Mouse (Mus musculus): ENCODE results near the gene Ankrd2. TPM values are rescaled to one million over a fixed set of nuclear protein-coding genes. Genes with fewer than 3 reads are reported as not detected.

Gene Ankrd2
- polyA plus RNA-seq, 1 experiment from 2014 or later = 0.45 TPM

DNA sequence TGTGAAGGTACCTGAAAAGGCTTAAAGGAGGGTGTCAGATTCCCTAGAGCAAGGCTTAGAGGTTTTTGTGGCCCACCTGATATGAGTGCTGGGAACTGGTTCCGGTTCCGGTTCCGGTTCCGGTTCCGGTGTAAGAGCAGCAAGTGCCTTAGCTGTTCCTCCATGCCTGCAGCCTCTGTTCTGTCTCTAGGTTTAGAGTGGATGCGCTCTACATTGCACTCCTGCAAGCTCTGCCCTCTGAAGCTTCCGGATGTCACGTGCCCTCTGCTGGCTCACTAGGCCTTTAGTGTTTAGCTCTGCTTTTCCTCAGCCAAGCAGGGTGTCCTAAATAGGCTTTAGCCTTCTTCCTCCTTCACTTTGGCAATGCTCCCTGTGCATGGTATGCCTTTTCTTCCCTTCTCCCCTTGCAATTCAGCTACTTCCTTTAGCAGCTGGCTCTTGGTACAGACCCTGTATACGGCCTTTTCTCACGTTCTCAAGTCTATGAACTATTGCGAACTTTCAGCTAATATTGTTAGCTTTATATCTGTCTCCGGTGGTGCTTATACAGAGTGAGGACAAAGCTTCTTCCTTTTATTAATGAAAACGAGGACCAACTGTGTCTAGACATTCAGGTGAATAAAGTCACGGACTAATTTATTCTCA, 53.4 kb downstream of the Ankrd2 start:
- ATAC-seq (ENCODE audit: low FRiP score, low TSS enrichment) = no peak
- Histone ChIP-seq H3K4me2 (ENCODE audit: low read length) (peak overlapping the region; percentile 69), H3K36me3 (ENCODE audit: control insufficient read depth, insufficient read depth, low read length) (no peaks in the 10 kb centered on the region), H3K4me1 (ENCODE audit: control insufficient read depth, insufficient read depth, low read length) (peaks cover 21% of the 10 kb centered on the region), H3K4me3 (replicated peaks; ENCODE audit: low read depth, low read length) (peak overlapping the region; percentile 34), H3K9me3 (ENCODE audit: control insufficient read depth, low read length) (no peaks in the 10 kb centered on the region), H3K9ac (replicated peaks; ENCODE audit: low read length) (no peak overlapping the region), H3K27ac (replicated peaks; ENCODE audit: low read depth, low read length) (peak overlapping the region; percentile 66), H3K27me3 (ENCODE audit: control insufficient read depth, insufficient read depth, low read length) (no peaks in the 10 kb centered on the region)
- WGBS = 21% methylated on average over 14 of the region's 14 CpGs
- DNase-seq = peak; percentile 58

DNA sequence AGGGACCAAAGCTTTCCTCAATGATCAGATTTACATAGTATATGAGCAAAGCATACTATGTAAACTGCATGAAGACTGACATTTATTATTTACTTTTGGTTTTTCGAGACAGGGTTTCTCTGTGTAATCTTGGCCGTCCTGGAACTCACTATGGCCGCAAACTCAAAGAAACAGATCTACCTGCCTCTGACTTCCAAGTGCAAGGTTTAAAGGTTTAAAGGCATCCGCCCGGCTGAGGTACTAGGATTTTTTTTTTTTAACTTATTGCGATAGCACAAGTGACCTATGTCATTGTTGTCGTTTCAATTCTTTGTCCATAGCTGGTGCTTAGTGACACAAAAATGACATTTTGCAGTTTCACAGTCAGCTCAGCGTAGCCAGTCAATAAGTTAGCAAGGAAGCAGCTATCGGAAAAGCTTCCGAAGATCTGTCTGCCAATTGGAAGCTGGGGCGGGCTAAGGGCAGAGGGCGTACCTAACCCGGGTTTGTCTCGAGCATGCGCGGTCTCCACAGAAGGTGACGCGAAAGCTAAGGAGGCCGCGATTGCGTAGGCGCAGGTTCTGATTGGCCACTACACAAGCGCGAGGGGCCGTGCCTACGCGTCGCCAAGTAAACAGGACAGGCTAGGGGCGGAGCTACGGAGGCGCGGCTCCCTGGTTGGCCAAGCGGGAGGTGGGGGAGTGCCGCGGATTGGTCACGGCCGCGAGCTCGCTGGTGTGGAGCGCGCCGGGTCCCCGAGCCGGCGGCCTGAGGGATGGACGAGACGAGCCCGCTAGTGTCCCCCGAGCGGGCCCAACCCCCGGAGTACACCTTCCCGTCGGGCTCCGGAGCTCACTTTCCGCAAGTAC, 54.2 kb downstream of the Ankrd2 start, which contains the start of gene Pi4k2a:
Pi4k2a (plus strand) TSS at position 723 of the 848 bp plus-strand sequence.
- Histone ChIP-seq H3K4me2 (ENCODE audit: low read length) (peak within 1 kb of the TSS; percentile 87), H3K9me3 (ENCODE audit: control insufficient read depth, low read length) (no peaks in the 10 kb centered on the region), H3K4me1 (ENCODE audit: control insufficient read depth, insufficient read depth, low read length) (peaks cover 21% of the 10 kb centered on the region), H3K4me3 (replicated peaks; ENCODE audit: low read depth, low read length) (peak within 1 kb of the TSS; percentile 76), H3K9ac (replicated peaks; ENCODE audit: low read length) (peak within 1 kb of the TSS; percentile 86), H3K27me3 (ENCODE audit: control insufficient read depth, insufficient read depth, low read length) (no peaks in the 10 kb centered on the region), H3K36me3 (ENCODE audit: control insufficient read depth, insufficient read depth, low read length) (no peaks in the 10 kb centered on the region), H3K27ac (replicated peaks; ENCODE audit: low read depth, low read length) (peak within 1 kb of the TSS; percentile 86)
- 1% methylated on average over 55 of the region's 55 CpGs for WGBS
- DNase-seq = peak; percentile 100
- ATAC-seq (ENCODE audit: low FRiP score, low TSS enrichment) = peak; percentile 98

DNA sequence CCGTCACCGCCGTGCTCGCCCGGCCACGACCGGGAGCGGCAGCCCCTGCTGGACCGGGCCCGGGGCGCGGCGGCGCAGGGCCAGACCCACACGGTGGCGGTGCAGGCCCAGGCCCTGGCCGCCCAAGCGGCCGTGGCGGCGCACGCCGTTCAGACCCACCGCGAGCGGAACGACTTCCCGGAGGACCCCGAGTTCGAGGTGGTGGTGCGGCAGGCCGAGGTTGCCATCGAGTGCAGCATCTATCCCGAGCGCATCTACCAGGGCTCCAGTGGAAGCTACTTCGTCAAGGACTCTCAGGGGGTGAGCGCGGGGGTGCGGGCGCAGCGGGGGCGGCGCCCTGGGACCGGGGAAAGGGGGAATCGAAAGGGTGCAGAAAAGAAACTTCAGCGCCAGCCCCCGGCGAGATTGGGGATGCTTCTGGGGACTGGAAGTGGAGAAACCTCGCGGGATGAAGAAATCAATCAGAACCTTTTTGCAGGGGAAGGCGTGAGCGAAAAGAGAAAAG, 54.9 kb downstream of the Ankrd2 start:
- peak overlapping the region; percentile 87 for H3K4me2 ChIP-seq (ENCODE audit: low read length)
- peak overlapping the region; percentile 76 for H3K4me3 ChIP-seq (replicated peaks; ENCODE audit: low read depth, low read length)
- H3K4me1 ChIP-seq (ENCODE audit: control insufficient read depth, insufficient read depth, low read length) = peaks cover 21% of the 10 kb centered on the region
- H3K27me3 ChIP-seq (ENCODE audit: control insufficient read depth, insufficient read depth, low read length) = no peaks in the 10 kb centered on the region
- no peaks in the 10 kb centered on the region for H3K9me3 ChIP-seq (ENCODE audit: control insufficient read depth, low read length)
- H3K9ac ChIP-seq (replicated peaks; ENCODE audit: low read length) = peak overlapping the region; percentile 86
- ATAC-seq (ENCODE audit: low FRiP score, low TSS enrichment) = peak; percentile 73
- peak overlapping the region; percentile 86 for H3K27ac ChIP-seq (replicated peaks; ENCODE audit: low read depth, low read length)
- no peak for DNase-seq
- no peaks in the 10 kb centered on the region for H3K36me3 ChIP-seq (ENCODE audit: control insufficient read depth, insufficient read depth, low read length)
- under 1% methylated on average over 51 of the region's 52 CpGs for WGBS

Other genes starting within 250 kb of the Ankrd2 start
- gene Arhgap19, start 234.0 kb upstream of the Ankrd2 start, polyA plus RNA-seq (2014; fragmentation: Nextera tagmentation; extraction: Ambion mirVana) = 4.7 and 8.5 TPM in 2 replicates
- 30.6 and 32.7 TPM in 2 replicates for gene Frat1, start 206.0 kb upstream of the Ankrd2 start, polyA plus RNA-seq (2014; fragmentation: Nextera tagmentation; extraction: Ambion mirVana)
- 5.6 and 7.3 TPM in 2 replicates for gene Frat2, start 187.9 kb upstream of the Ankrd2 start, polyA plus RNA-seq (2014; fragmentation: Nextera tagmentation; extraction: Ambion mirVana)
- 12.5 TPM in 2 replicates for gene Rrp12, start 139.8 kb upstream of the Ankrd2 start, polyA plus RNA-seq (2014; fragmentation: Nextera tagmentation; extraction: Ambion mirVana)
- gene Pgam1, start 124.1 kb upstream of the Ankrd2 start, polyA plus RNA-seq (2014; fragmentation: Nextera tagmentation; extraction: Ambion mirVana) = 451 and 465 TPM in 2 replicates
- gene Exosc1, start 102.6 kb upstream of the Ankrd2 start, polyA plus RNA-seq (2014; fragmentation: Nextera tagmentation; extraction: Ambion mirVana) = 56.4 and 57.4 TPM in 2 replicates
- gene Zdhhc16, start 102.5 kb upstream of the Ankrd2 start, polyA plus RNA-seq (2014; fragmentation: Nextera tagmentation; extraction: Ambion mirVana) = 72.3 and 72.8 TPM in 2 replicates
- gene Mms19, start 54.8 kb upstream of the Ankrd2 start, polyA plus RNA-seq (2014; fragmentation: Nextera tagmentation; extraction: Ambion mirVana) = 28.1 and 30.4 TPM in 2 replicates
- 6.3 and 6.9 TPM in 2 replicates for gene Ubtd1, start 54.2 kb upstream of the Ankrd2 start, polyA plus RNA-seq (2014; fragmentation: Nextera tagmentation; extraction: Ambion mirVana)
- gene Hoga1, start 9.6 kb downstream of the Ankrd2 start, polyA plus RNA-seq (2014; fragmentation: Nextera tagmentation; extraction: Ambion mirVana) = 0.94 and 1.3 TPM in 2 replicates
- gene 4933411K16Rik, start 16.2 kb downstream of the Ankrd2 start, polyA plus RNA-seq (2014; fragmentation: Nextera tagmentation; extraction: Ambion mirVana) = not detected in 2 replicates
- 144 and 145 TPM in 2 replicates for gene Morn4, start 50.4 kb downstream of the Ankrd2 start, polyA plus RNA-seq (2014; fragmentation: Nextera tagmentation; extraction: Ambion mirVana)
- 33.1 and 40.8 TPM in 2 replicates for gene Pi4k2a, start 54.5 kb downstream of the Ankrd2 start, polyA plus RNA-seq (2014; fragmentation: Nextera tagmentation; extraction: Ambion mirVana)
- gene Avpi1, start 93.1 kb downstream of the Ankrd2 start, polyA plus RNA-seq (2014; fragmentation: Nextera tagmentation; extraction: Ambion mirVana) = 5.8 and 6.0 TPM in 2 replicates
- gene Marveld1, start 111.4 kb downstream of the Ankrd2 start, polyA plus RNA-seq (2014; fragmentation: Nextera tagmentation; extraction: Ambion mirVana) = 1.5 and 1.8 TPM in 2 replicates
- 35.5 and 46.2 TPM in 2 replicates for gene Zfyve27, start 128.0 kb downstream of the Ankrd2 start, polyA plus RNA-seq (2014; fragmentation: Nextera tagmentation; extraction: Ambion mirVana)
- 0.68 and 0.82 TPM in 2 replicates for gene Sfrp5, start 166.3 kb downstream of the Ankrd2 start, polyA plus RNA-seq (2014; fragmentation: Nextera tagmentation; extraction: Ambion mirVana)
- 34.1 and 42.2 TPM in 2 replicates for gene Golga7b, start 211.6 kb downstream of the Ankrd2 start, polyA plus RNA-seq (2014; fragmentation: Nextera tagmentation; extraction: Ambion mirVana)